30 mouse cellular contexts compared by ENCODE assay signal in genomic region chr9:105704226-105704932, GRCm38 (mm10).
DNase-seq lines count a peak whose midpoint lies in the region; ATAC-seq lines count a peak whose summit lies in the region.
"Had no signal": no experiment of that assay in that cellular context is flagged by ENCODE, and none has a peak within 500 bp of the region (broad histone marks: within the 10 kb centered on the region; RNA-seq: fewer than 3 reads in every experiment).

No protein-coding gene starts in this region.

- no peaks in the 10 kb centered on the region for H3K27me3 ChIP-seq in neural tube, embryonic 13.5 days
- no peaks in the 10 kb centered on the region for H3K27me3 ChIP-seq in neural tube, embryonic 15.5 days (replicated peaks)
- H3K27me3 ChIP-seq: heart, embryonic 13.5 days; intestine, embryonic 15.5 days; liver, embryonic 12.5 days; neural tube, embryonic 12.5 days had no signal

- peak; percentile 45; the same call in 1 of the 2 replicates for ATAC-seq in frontal cortex, adult (ENCODE audit: low TSS enrichment)
- 0 out of 2 replicates have a peak, but pooled peaks have one; percentile 8 for ATAC-seq in neural tube, embryonic 13.5 days (ENCODE audit: low read depth)
- ATAC-seq in neural tube, embryonic 15.5 days (ENCODE audit: low FRiP score), result no peak
- ATAC-seq in inflammation-experienced regulatory T-cells, adult 6 months, result no peak
- ATAC-seq: forebrain, embryonic 16.5 days; intestine, embryonic 15.5 days; liver, embryonic 12.5 days; liver, postnatal 0 days; midbrain, embryonic 16.5 days; Patski had no signal

- no peak overlapping the region for H3K9ac ChIP-seq in neural tube, embryonic 13.5 days
- no peak overlapping the region for H3K9ac ChIP-seq in neural tube, embryonic 15.5 days (replicated peaks)
- H3K9ac ChIP-seq: heart, embryonic 13.5 days; hindbrain, embryonic 14.5 days; intestine, embryonic 15.5 days; liver, embryonic 12.5 days; liver, postnatal 0 days; neural tube, embryonic 12.5 days had no signal

- no peak overlapping the region for H3K27ac ChIP-seq in neural tube, embryonic 13.5 days (replicated peaks)
- no peak overlapping the region for H3K27ac ChIP-seq in neural tube, embryonic 15.5 days (replicated peaks)
- H3K27ac ChIP-seq: heart, embryonic 13.5 days; hindbrain, embryonic 14.5 days; intestine, embryonic 15.5 days; liver, embryonic 12.5 days; neural tube, embryonic 12.5 days; stomach, postnatal 0 days had no signal

- H3K4me3 ChIP-seq in neural tube, embryonic 13.5 days, result no peak overlapping the region
- no peak overlapping the region for H3K4me3 ChIP-seq in neural tube, embryonic 15.5 days (replicated peaks)
- H3K4me3 ChIP-seq: heart, embryonic 13.5 days; intestine, embryonic 15.5 days; liver, embryonic 12.5 days; neural tube, embryonic 12.5 days had no signal

- no peaks in the 10 kb centered on the region for H3K36me3 ChIP-seq in neural tube, embryonic 13.5 days
- H3K36me3 ChIP-seq in neural tube, embryonic 15.5 days, result no peaks in the 10 kb centered on the region
- H3K36me3 ChIP-seq: heart, embryonic 13.5 days; intestine, embryonic 15.5 days; liver, embryonic 12.5 days; neural tube, embryonic 12.5 days had no signal

- DNase-seq in cerebellum, postnatal 10 days, result peak; percentile 53 to 59
- no peak for DNase-seq in cerebellum, adult 18-20 months
- no peak for DNase-seq in frontal cortex, postnatal 14 days (ENCODE audit: low spot score in 2 of 2)
- no peak for DNase-seq in natural killer cell, adult 2 months (ENCODE audit: low spot score in 2 of 2)
- DNase-seq: adrenal gland, postnatal 14 days; cerebellum, adult 8-10 months; gastrocnemius, postnatal 10 days; heart, postnatal 10 days; kidney, adult 2 months; kidney, postnatal 4 days; layer of hippocampus, adult 9-11 months; liver, postnatal 0 days; lung, postnatal 36 days; right cerebral cortex, postnatal 25 days; thymus, adult 18-20 months; thymus, postnatal 25 days had no signal

- no peaks in the 10 kb centered on the region for H3K9me3 ChIP-seq in neural tube, embryonic 13.5 days
- H3K9me3 ChIP-seq in neural tube, embryonic 15.5 days (replicated peaks), result no peaks in the 10 kb centered on the region
- H3K9me3 ChIP-seq: heart, embryonic 13.5 days; intestine, embryonic 15.5 days; liver, embryonic 12.5 days; neural tube, embryonic 12.5 days had no signal

- H3K4me2 ChIP-seq in neural tube, embryonic 13.5 days, result no peak overlapping the region
- no peak overlapping the region for H3K4me2 ChIP-seq in neural tube, embryonic 15.5 days
- H3K4me2 ChIP-seq: heart, embryonic 13.5 days; hindbrain, embryonic 14.5 days; intestine, embryonic 15.5 days; liver, embryonic 12.5 days; midbrain, embryonic 11.5 days; neural tube, embryonic 12.5 days had no signal

- 63% methylated on average over 16 of the region's 16 CpGs for WGBS in neural tube, embryonic 13.5 days
- 56% methylated on average over 16 of the region's 16 CpGs for WGBS in neural tube, embryonic 15.5 days

- peaks cover 12% of the 10 kb centered on the region for H3K4me1 ChIP-seq in neural tube, embryonic 13.5 days (replicated peaks)
- H3K4me1 ChIP-seq in neural tube, embryonic 15.5 days, result peaks cover 23% of the 10 kb centered on the region
- H3K4me1 ChIP-seq: intestine, embryonic 15.5 days; liver, embryonic 12.5 days; neural tube, embryonic 12.5 days had no signal

Comparison
In these comparisons a context has a peak if more than half of its experiments do, and no peak if none do; other contexts are left out.
1. DNase-seq: peak in cerebellum, postnatal 10 days (2 of 2); none in cerebellum, adult 18-20 months (0 of 2), frontal cortex, postnatal 14 days (0 of 2) and natural killer cell, adult 2 months (0 of 2).
2. ATAC-seq: peak in frontal cortex, adult (single experiment) and neural tube, embryonic 13.5 days (single experiment); none in neural tube, embryonic 15.5 days (single experiment) and inflammation-experienced regulatory T-cells, adult 6 months (single experiment).